Mouse (Mus musculus): ENCODE measurements at regions not wholly inside any gene's neighbourhood (a gene's known extent, or its start where the extent isn't known, plus 50 kb on each side); places are given as distances from the start of the nearest gene placed in this dataset.
A peak's percentile ranks its signal among the peaks of the same experiment; 100 is the strongest.

- DNase-seq: no peak
Measured at GRCm38 (mm10) chr9:47276303-47277005, 253.5 kb upstream of the Cadm1 start.

DNA sequence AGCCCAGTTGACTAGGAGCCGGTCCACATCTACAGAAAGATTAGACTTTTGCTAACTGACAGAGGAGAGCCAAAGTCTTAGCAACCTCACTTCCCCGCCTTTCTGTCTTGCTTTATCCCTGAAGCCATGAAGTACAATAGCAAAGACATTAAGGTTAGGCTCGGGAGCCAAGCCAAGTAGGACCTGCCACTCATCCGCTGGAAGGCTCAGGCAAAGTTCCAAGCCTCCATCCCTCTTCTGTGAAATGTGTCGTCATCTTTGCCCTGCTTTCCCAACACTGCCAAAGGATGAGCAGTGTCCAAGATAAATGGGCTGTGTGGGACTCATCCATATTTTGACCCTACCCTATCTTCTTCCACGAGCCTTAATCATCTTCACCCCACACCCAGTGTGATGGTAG, 250.6 kb upstream of the Cadm1 start:
- peak; percentile 52 for DNase-seq

GRCm38 (mm10) chr9:47280146-47280545, 249.8 kb upstream of the Cadm1 start:
- no peak for DNase-seq

DNA sequence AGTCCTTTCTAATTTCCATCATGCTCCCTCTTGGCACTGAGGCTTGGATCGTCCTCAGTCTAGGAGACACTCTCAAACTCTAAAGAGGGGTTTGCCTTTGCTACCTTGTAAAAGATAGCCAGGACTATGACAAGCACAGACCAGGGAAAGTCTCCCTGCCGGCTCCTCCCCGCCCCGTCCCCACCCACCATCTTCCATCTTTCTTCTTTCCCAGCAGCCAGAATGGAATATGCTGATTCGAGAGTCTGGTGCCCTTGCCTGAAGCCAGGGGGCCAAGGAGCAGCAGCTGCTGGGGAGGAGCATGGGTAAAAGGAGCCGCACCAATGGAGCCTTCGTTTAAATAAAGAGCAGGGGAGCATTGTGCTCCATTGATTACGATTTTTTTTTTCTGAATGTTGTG, 249.4 kb upstream of the Cadm1 start:
- DNase-seq: no peak

GRCm38 (mm10) chr9:47283746-47284455, 246.1 kb upstream of the Cadm1 start:
- no peak for DNase-seq

- DNase-seq: no peak
Measured at GRCm38 (mm10) chr9:47286930-47287722, 242.8 kb upstream of the Cadm1 start.

DNA sequence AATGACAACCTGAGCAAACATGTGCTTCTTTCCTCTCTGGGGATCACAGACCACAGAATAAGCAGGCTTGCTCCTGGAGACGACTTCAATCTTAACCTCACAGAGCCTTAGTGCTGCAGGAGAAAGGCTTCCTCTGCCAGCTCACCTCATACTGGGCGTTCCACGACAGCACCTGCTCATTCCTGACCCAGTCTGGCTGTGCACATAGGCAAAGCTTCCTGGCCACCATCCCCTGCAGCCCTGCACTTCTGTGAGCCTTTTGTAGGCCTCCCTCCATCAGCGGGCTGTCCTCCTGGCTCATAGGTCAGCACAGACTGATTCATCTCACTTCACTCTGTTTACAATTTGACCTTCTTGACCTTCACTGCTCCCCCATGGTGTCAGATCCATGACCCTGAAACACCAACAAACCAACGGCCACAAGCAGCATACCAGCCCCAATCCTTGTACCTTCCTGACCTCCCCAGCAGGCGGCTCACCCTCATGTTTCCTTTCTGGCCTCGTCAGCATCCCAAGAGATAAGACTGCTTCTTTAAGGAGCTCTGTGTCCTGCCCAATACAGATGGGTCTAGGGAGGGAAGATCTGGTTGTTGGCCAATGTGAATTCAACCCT, 241.3 kb upstream of the Cadm1 start:
- no peak for DNase-seq

DNA sequence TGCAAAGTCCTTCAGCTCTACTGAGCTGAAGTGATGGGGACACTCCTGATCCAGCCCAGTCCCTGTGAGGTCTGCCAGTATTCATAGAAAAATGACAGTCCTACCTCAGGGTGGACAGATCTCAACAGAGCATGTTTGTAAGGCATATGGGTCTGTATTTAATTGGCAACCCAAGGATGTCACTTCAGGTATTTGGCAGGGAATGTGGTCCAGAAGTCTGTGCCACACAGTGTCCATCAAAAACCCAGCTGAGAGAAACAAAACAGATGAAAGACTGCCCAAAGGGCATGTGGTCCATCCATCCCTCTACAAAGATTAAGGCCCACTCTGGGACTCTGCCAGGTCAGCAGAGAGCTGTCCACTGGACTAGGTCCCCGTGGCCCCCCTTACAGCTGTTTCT, 229.3 kb upstream of the Cadm1 start:
- DNase-seq: no peak

DNA sequence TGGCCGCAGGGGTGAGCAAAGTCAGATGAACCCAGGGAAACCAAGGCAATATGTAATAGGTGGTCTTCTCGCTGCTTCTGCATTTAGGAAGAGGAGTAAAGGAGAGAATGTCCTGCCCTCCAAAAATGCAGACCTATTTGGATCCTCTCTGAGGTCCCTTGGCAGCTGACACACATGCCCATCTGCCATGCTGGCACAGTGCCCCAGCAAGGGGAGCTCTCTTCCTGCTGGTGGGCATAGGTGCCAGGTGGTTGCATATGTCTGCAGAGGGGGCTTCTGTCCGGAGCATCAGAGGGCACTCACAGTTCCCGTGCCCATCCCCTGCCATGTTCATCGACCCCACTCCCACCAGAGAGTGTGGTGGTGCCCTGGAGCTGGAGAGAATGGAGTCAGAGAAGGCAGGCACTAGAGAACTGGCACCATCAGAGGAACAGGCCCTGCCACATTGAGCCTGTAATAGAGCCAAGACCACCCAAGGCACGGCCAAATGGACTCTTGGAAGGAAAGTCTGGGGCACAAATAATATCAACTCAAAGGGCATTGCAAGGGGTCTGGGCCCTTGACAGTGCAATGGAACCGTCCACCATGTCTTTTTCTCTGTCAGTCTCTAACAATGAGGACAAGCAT, 222.7 kb upstream of the Cadm1 start:
- no peak for DNase-seq

DNA sequence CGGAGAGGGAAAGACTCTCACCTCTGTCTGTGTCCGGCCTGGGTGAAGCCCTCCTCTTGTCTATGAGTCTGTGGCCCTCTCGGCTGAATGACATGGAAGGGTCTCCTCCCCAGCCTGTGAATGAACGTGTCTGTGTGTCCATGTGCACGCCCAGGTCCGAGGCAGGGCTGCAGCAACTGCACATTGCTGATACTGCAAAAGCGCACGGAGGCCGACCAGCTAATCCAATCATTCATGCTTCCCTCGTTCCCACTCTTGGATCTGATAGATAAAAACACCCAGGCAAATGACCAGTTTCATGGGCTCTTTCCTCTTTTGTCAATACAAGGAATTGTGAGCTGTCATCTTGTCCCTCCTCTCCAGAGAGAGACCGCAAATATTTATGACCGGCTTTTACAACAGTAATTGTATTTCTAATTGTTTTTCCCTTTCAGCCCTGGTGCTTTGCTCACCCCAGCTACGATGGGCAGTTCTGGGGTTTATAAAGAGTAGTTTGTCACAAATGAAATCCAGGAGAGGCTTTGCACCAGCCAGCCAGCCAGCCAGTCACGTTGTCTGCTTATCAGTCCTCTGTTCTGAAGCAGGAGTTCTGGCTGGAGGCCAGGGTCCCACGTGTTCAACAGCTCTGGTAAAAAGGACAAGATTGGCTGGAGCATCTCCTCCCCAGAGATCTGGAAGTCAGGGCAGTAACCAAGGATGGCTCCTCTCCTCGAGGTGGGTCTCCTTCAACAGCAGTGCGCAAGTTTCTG, 222.0 kb upstream of the Cadm1 start:
- peak; percentile 58 for DNase-seq

DNA sequence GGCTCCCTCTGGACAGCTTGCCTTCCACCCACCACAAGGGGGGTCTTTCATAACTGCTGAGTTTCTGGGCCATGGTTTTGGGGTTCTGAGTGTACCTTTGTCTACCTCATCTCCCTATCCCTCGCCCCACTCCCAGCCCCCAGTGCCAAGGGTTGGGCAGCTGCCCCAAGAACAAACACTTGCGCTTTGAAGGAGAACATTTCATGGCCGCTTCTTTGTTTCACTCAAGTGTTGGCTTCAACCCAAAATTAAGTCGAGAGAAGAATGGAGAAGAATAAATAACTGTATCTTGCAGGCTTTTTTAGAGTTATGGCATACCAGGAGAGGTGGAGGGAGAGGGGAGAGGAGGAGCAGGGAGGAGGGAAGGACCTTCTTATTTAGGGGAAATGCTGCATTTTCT, 216.5 kb upstream of the Cadm1 start:
- no peak for DNase-seq

- DNase-seq: no peak
Measured at GRCm38 (mm10) chr9:47314236-47314635, 215.7 kb upstream of the Cadm1 start.

- no peak for DNase-seq
Measured at GRCm38 (mm10) chr9:47320345-47320744, 209.6 kb upstream of the Cadm1 start.

DNA sequence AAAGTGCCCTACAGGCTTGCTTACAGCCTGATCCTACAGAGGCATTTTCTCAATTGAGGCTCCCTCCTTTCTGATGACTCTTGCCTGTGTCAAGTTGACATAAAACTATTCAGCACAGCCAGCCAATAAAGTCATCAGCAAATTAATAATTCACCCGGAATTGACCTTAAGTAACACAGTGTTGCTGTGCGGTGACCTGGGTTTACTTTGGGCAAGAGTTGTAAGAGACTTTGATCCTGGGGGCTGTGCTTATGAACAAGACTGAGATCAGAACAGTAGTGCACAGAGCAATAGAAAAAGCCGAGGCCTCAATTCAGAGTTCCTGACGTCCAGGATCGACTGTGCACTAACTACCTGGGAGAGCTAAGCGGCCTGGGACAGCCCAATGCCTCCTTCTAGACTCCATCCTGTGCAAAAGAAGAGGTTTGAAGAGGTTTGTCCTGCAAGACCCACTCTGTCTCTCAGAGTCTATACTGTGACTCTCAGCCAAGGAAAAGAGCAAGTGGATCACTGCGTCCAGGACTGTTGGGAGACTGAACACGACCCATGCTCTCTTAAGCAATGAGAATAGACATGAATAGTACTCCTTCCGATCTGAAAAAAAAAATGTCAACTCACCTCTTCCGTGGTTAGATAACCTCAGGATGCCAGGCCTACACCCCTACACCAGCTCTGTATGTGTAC, 208.7 kb upstream of the Cadm1 start:
- DNase-seq: no peak

GRCm38 (mm10) chr9:47322293-47322692, 207.7 kb upstream of the Cadm1 start:
- no peak for DNase-seq

DNA sequence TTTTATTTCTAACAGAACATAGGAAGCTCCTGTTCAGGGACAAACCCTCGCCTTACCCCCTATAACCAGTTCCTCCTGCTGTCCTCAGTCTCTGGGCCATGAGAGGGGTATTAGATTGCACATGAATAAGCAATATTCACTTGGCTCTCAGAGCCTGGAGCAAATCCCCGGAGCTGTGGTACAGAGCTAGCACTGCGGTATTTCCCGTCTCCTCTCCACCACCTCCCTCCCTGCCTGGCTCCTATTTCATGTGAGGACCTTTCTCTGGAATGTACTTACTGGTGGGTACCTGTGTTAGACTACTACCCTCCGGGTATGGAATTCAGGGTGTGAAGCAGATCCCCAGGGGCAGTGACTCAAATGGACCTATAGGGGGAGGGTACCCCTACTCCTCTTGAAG, 206.9 kb upstream of the Cadm1 start:
- DNase-seq: no peak

GRCm38 (mm10) chr9:47327575-47327974, 202.4 kb upstream of the Cadm1 start:
- no peak for DNase-seq

GRCm38 (mm10) chr9:47332929-47333328, 197.0 kb upstream of the Cadm1 start:
- DNase-seq: no peak

DNA sequence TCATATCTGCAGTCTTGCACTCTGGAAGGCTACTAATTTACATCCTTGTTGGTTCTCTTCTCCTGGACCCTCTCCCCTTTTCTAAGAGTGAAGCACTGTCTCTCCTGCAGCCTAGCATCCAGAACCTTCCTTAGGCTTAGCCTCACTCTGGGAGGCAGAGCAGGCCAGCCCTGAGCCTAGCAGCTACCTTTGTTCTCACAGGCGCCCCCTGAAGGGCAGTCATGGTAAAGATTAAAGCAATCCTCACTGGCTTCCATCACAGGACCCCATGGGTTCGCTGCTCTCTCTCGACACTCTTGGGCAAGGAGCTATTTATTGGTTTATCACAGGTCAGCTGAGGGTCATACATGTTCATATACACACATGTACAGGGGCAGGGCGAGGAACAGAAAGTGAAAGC, 191.8 kb upstream of the Cadm1 start:
- DNase-seq: no peak

- no peak for DNase-seq
Measured at GRCm38 (mm10) chr9:47346527-47347111, 183.4 kb upstream of the Cadm1 start.
